ENCODE assay signal across 9 mouse cellular contexts in the genomic region with DNA sequence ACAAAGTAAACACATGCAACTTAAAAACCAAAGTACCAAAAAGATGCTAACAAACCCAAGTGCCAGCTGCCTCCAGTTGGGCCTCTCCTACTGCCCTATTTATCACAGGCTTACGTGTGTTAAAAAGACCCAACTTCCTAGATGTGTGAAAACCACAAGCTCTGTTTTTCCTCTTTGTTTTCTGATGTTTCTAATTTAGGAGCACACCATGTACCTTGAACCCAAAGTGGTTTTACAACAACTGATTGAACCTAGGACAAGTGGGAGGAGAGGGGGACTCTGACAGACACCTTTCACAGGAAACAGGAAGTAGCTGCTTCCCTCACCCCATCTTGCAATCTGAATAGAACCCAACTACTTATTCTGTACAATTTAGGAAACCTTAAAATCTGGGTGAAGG. TPM values are rescaled to one million over a fixed set of nuclear protein-coding genes. Genes with fewer than 3 reads are reported as not detected.
A peak's percentile ranks its signal among the peaks of the same experiment; 100 is the strongest.
DNase-seq lines count a peak whose midpoint lies in the region; ATAC-seq lines count a peak whose summit lies in the region.
"Had no signal": no experiment of that assay in that cellular context is flagged by ENCODE, and none has a peak within 500 bp of the region (broad histone marks: within the 10 kb centered on the region; RNA-seq: fewer than 3 reads in every experiment).

No protein-coding gene starts in this region.

- no peak for DNase-seq in hindbrain, embryonic 10.5 days (ENCODE audit: low spot score)
- DNase-seq in CD4-positive helper T cell, adult 2 months (ENCODE audit: low read depth, low spot score) = peak; percentile 89
- no peak for DNase-seq in cerebellum, adult 9-11 months
- DNase-seq in embryonic facial prominence, embryonic 10.5 days (ENCODE audit: low spot score) = no peak
- DNase-seq: cerebellum, postnatal 36 days had no signal

- H3K27ac ChIP-seq in hindbrain, embryonic 10.5 days = peak overlapping the region; percentile 9
- no peak overlapping the region for H3K27ac ChIP-seq in hindbrain, embryonic 16.5 days (ENCODE audit: low read depth, low read length)
- H3K27ac ChIP-seq in brown adipose tissue, adult 24 weeks (replicated peaks; ENCODE audit: low read depth, low read length) = peak overlapping the region; percentile 45; the same call in 1 of the 2 replicates
- H3K27ac ChIP-seq in embryonic facial prominence, embryonic 10.5 days (replicated peaks) = no peak overlapping the region; the same call in 1 of the 2 replicates

- no peak overlapping the region for H3K4me3 ChIP-seq in hindbrain, embryonic 10.5 days
- H3K4me3 ChIP-seq in hindbrain, embryonic 16.5 days (ENCODE audit: low read length) = no peak overlapping the region
- no peak overlapping the region for H3K4me3 ChIP-seq in brown adipose tissue, adult 24 weeks (ENCODE audit: insufficient read depth, low read depth, low read length)
- no peak overlapping the region for H3K4me3 ChIP-seq in embryonic facial prominence, embryonic 10.5 days

- peaks cover 33% of the 10 kb centered on the region for H3K4me1 ChIP-seq in hindbrain, embryonic 10.5 days (replicated peaks)
- 0 out of 2 replicates have a peak, but pooled peaks cover 2% of the 10 kb centered on the region for H3K4me1 ChIP-seq in hindbrain, embryonic 16.5 days (ENCODE audit: control insufficient read depth, insufficient read depth, low read depth, low read length)
- H3K4me1 ChIP-seq in brown adipose tissue, adult 24 weeks (ENCODE audit: control insufficient read depth, insufficient read depth, insufficient read length, low read length) = peaks cover 9% of the 10 kb centered on the region; the same call in 1 of the 2 replicates
- peaks cover 14% of the 10 kb centered on the region for H3K4me1 ChIP-seq in embryonic facial prominence, embryonic 10.5 days

- 87% methylated on average over 1 of the region's 1 CpGs for WGBS in hindbrain, embryonic 10.5 days
- WGBS in hindbrain, embryonic 16.5 days = 81% methylated on average over 1 of the region's 1 CpGs
- 92% methylated on average over 1 of the region's 1 CpGs for WGBS in embryonic facial prominence, embryonic 10.5 days

- no peak overlapping the region for H3K4me2 ChIP-seq in hindbrain, embryonic 16.5 days (ENCODE audit: low read length)

- no peaks in the 10 kb centered on the region for H3K9me3 ChIP-seq in hindbrain, embryonic 10.5 days
- no peaks in the 10 kb centered on the region for H3K9me3 ChIP-seq in hindbrain, embryonic 16.5 days (ENCODE audit: control insufficient read depth, low read length)
- no peaks in the 10 kb centered on the region for H3K9me3 ChIP-seq in embryonic facial prominence, embryonic 10.5 days

- H3K27me3 ChIP-seq in hindbrain, embryonic 10.5 days (ENCODE audit: insufficient read depth, poor library complexity, severe bottlenecking) = peaks cover 29% of the 10 kb centered on the region
- H3K27me3 ChIP-seq in hindbrain, embryonic 16.5 days (replicated peaks; ENCODE audit: control insufficient read depth, insufficient read depth, low read length) = no peaks in the 10 kb centered on the region
- no peaks in the 10 kb centered on the region for H3K27me3 ChIP-seq in embryonic facial prominence, embryonic 10.5 days (replicated peaks; ENCODE audit: low read depth, poor library complexity, severe bottlenecking)

- H3K9ac ChIP-seq in hindbrain, embryonic 16.5 days (ENCODE audit: low read depth, low read length) = no peak overlapping the region

- ATAC-seq in hindbrain, embryonic 16.5 days = no peak
- ATAC-seq in megakaryocyte progenitor cell, adult 5-6 weeks (replicated peaks; ENCODE audit: poor library complexity) = peak; percentile 38; the same call in 1 of the 2 replicates
- ATAC-seq in megakaryocyte-erythroid progenitor cell, adult 5-6 weeks (replicated peaks; ENCODE audit: low FRiP score, low TSS enrichment, poor library complexity, severe bottlenecking) = no peak

- H3K36me3 ChIP-seq in hindbrain, embryonic 10.5 days = peaks cover 99% of the 10 kb centered on the region
- peaks cover 16% of the 10 kb centered on the region for H3K36me3 ChIP-seq in hindbrain, embryonic 16.5 days (ENCODE audit: control insufficient read depth, insufficient read depth, low read length)
- peaks cover 98% of the 10 kb centered on the region for H3K36me3 ChIP-seq in embryonic facial prominence, embryonic 10.5 days (replicated peaks)

RNA-seq across cellular contexts. Expression of a gene that starts 23.3 kb away (rescaled TPM):
- 371 and 455 TPM in 2 replicates for polyA plus RNA-seq in hindbrain, embryonic 10.5 days (2016; fragmentation: Nextera tagmentation; extraction: Ambion mirVana)
- polyA plus RNA-seq in hindbrain, embryonic 16.5 days (2015; fragmentation: Nextera tagmentation; extraction: Ambion mirVana) = 267 and 272 TPM in 2 replicates
- polyA plus RNA-seq in brown adipose tissue, adult 24 weeks (2012; ENCODE audit: insufficient read depth, insufficient read length, missing spikeins) = 22.5 and 31.0 TPM in 2 replicates
- total RNA-seq in megakaryocyte progenitor cell, adult 5-6 weeks (2015) = 76.8 and 81.3 TPM in 2 replicates
- 429 and 547 TPM in 2 replicates for total RNA-seq in megakaryocyte progenitor cell, adult 5-6 weeks (2017)
- total RNA-seq in megakaryocyte-erythroid progenitor cell, adult 5-6 weeks (2014; fragmentation: Nextera tagmentation) = 132 and 134 TPM in 2 replicates
- 478 and 490 TPM in 2 replicates for total RNA-seq in megakaryocyte-erythroid progenitor cell, adult 5-6 weeks (2017)
- polyA plus RNA-seq in embryonic facial prominence, embryonic 10.5 days (2016; fragmentation: Nextera tagmentation; extraction: Ambion mirVana) = 479 and 497 TPM in 2 replicates

RNA-seq across cellular contexts. Expression of a gene that starts 36.4 kb away (rescaled TPM):
- 20.5 and 23.0 TPM in 2 replicates for polyA plus RNA-seq in hindbrain, embryonic 10.5 days (2016; fragmentation: Nextera tagmentation; extraction: Ambion mirVana)
- 11.7 and 13.4 TPM in 2 replicates for polyA plus RNA-seq in hindbrain, embryonic 16.5 days (2015; fragmentation: Nextera tagmentation; extraction: Ambion mirVana)
- polyA plus RNA-seq in brown adipose tissue, adult 24 weeks (2012; ENCODE audit: insufficient read depth, insufficient read length, missing spikeins) = 11.0 and 12.2 TPM in 2 replicates
- total RNA-seq in megakaryocyte progenitor cell, adult 5-6 weeks (2015) = 36.5 and 38.7 TPM in 2 replicates
- total RNA-seq in megakaryocyte progenitor cell, adult 5-6 weeks (2017) = 25.9 and 33.5 TPM in 2 replicates
- total RNA-seq in megakaryocyte-erythroid progenitor cell, adult 5-6 weeks (2014; fragmentation: Nextera tagmentation) = 60.7 and 66.9 TPM in 2 replicates
- 29.5 and 39.1 TPM in 2 replicates for total RNA-seq in megakaryocyte-erythroid progenitor cell, adult 5-6 weeks (2017)
- polyA plus RNA-seq in embryonic facial prominence, embryonic 10.5 days (2016; fragmentation: Nextera tagmentation; extraction: Ambion mirVana) = 20.5 and 22.2 TPM in 2 replicates

RNA-seq across cellular contexts. Expression of a gene that starts 56.1 kb away (rescaled TPM):
- polyA plus RNA-seq in hindbrain, embryonic 10.5 days (2016; fragmentation: Nextera tagmentation; extraction: Ambion mirVana) = 17.6 and 19.1 TPM in 2 replicates
- 31.3 and 32.7 TPM in 2 replicates for polyA plus RNA-seq in hindbrain, embryonic 16.5 days (2015; fragmentation: Nextera tagmentation; extraction: Ambion mirVana)
- 5.0 and 10.8 TPM in 2 replicates for polyA plus RNA-seq in brown adipose tissue, adult 24 weeks (2012; ENCODE audit: insufficient read depth, insufficient read length, missing spikeins)
- 0.25 and 1.8 TPM in 2 replicates for total RNA-seq in megakaryocyte progenitor cell, adult 5-6 weeks (2015)
- total RNA-seq in megakaryocyte progenitor cell, adult 5-6 weeks (2017) = 0.84 and 1.2 TPM in 2 replicates
- total RNA-seq in megakaryocyte-erythroid progenitor cell, adult 5-6 weeks (2014; fragmentation: Nextera tagmentation) = 1.8 and 2.9 TPM in 2 replicates
- total RNA-seq in megakaryocyte-erythroid progenitor cell, adult 5-6 weeks (2017) = 3.1 and 4.4 TPM in 2 replicates
- 12.9 and 13.4 TPM in 2 replicates for polyA plus RNA-seq in embryonic facial prominence, embryonic 10.5 days (2016; fragmentation: Nextera tagmentation; extraction: Ambion mirVana)

Comparison
In these comparisons a context has a peak if more than half of its experiments do, and no peak if none do; other contexts are left out.
1. H3K27ac ChIP-seq: peak in hindbrain, embryonic 10.5 days (single experiment) and brown adipose tissue, adult 24 weeks (single experiment); none in hindbrain, embryonic 16.5 days (single experiment) and embryonic facial prominence, embryonic 10.5 days (single experiment).